Mouse (Mus musculus) 416B (cell line): ENCODE results near the gene Gm21992.

ENCODE experiments used
- DNase-seq: peaks from one replicate; pipeline ENCODE4 v3.0.0; 2011; ENCODE audit warnings: low read depth

Gm21992 gene

DNA sequence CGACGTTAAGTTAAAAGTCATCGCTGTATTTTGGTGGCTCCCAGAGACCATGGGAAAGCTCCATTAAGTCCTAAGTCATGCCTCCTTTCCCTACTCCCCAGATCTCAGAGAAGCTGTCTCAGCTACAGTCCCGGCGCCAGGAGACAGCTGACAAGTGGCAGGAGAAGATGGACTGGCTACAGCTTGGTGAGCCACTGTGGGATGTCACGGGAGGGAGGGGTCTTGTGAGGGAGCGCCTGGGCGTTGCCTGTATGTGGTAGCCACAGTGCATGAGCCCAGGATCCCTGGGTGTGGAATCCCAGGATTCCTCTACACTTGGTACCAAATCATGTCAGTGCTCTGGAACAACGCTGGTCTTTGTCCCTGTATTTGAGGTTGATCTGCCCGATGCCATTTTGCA is 62.9 kb downstream of the Gm21992 start:
- DNase-seq = no peak

GRCm38 (mm10) chr19:4747631-4748312 is 63.6 kb downstream of the Gm21992 start:
- no peak for DNase-seq

- no peak for DNase-seq
Measured at GRCm38 (mm10) chr19:4746611-4747010, 64.8 kb downstream of the Gm21992 start.

GRCm38 (mm10) chr19:4745681-4746080 is 65.7 kb downstream of the Gm21992 start:
- no peak for DNase-seq

DNA sequence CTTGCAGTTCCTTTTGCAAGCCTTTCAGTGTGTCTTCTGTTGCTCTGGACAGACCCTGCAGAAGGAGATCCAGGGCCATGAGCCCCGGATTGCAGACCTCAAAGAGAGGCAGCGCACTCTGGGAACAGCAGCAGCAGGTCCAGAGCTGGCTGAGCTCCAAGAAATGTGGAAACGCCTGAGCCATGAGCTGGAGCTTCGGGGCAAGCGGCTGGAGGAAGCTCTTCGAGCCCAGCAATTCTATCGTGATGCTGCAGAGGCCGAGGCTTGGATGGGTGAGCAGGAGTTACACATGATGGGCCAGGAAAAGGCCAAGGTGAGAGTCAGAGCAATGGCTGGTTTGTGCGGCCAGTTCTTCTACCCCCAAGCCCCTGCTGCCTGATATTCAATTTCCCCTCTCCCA is 66.4 kb downstream of the Gm21992 start:
- DNase-seq = no peak

DNA sequence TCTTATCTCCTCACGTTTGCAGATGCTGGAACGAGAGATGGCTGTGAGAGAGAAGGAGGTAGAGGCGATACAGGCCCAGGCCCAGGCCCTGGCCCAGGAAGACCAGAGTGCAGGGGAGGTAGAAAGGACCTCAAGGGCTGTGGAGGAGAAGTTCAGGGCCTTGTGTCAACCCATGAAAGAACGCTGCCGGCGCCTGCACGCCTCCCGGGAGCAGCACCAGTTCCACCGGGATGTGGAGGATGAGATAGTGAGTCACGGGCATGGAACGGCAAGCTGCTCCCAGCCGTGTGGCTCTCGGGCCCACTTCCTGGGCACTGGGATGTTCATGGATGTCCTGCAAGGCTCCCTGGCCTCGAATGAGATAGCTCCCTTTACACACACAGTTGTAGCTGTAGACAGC is 67.4 kb downstream of the Gm21992 start:
- DNase-seq = no peak

GRCm38 (mm10) chr19:4743524-4743923 is 67.9 kb downstream of the Gm21992 start:
- DNase-seq = peak; percentile 50

GRCm38 (mm10) chr19:4742229-4742628 is 69.2 kb downstream of the Gm21992 start:
- DNase-seq = no peak

DNA sequence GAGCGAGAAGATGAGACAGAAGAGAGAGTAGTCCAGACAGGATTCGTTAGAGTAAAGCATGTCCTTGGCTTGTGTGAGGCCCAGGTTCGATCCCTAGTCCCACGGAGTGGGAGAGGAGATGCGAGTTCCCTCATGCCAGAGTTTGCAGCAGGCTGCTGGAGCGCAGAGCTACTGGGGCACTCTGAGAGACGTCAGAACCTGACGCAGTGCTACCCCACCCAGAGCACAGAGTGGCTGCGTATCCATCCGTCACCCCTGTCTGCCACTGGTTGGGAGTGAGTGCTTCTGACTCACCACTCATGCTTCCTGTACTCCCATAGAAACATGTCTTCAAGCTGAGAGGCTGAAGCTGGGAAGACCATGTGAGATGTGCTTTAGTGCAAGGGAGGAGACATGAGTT is 69.9 kb downstream of the Gm21992 start:
- no peak for DNase-seq

- DNase-seq = no peak
Measured at GRCm38 (mm10) chr19:4739762-4740161, 71.7 kb downstream of the Gm21992 start.

DNA sequence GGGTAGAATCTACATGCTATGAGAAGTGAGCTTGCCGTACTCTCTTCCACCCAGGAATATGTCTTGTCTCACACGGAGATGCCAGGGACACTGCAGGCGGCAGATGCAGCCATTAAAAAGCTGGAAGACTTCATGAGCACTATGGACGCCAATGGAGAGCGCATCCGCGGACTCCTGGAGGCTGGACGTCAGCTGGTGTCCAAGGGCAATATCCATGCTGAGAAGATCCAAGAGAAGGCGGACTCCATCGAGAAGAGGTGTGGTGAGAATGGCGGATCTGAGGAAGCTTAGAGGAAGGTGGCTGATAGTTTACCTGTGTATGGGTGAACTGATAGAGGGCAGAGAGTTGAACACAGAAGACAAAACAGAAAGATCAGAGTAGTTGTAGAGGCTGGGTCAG is 72.4 kb downstream of the Gm21992 start:
- no peak for DNase-seq

- DNase-seq = no peak
Measured at GRCm38 (mm10) chr19:4737866-4738265, 73.5 kb downstream of the Gm21992 start.

- DNase-seq = no peak
Measured at GRCm38 (mm10) chr19:4733052-4733451, 78.4 kb downstream of the Gm21992 start.

DNA sequence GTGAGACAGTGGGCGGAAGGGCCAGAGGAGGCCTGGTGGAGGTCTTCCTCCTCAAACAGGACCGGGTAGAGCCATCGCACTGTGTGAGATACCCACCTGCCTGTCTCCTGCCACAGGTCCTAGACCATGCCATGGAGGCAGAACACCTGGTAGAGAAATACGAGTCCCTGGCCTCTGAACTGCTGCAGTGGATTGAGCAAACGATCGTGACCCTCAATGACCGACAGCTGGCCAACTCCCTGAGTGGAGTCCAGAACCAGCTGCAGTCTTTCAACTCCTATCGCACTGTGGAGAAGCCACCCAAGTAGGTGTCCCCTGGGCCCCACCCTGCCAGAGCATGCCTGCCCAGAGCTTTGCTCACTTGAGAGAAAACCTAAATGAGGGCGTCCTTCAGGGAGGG is 82.2 kb downstream of the Gm21992 start:
- no peak for DNase-seq

GRCm38 (mm10) chr19:4720671-4721244 is 90.7 kb downstream of the Gm21992 start:
- DNase-seq = no peak

DNA sequence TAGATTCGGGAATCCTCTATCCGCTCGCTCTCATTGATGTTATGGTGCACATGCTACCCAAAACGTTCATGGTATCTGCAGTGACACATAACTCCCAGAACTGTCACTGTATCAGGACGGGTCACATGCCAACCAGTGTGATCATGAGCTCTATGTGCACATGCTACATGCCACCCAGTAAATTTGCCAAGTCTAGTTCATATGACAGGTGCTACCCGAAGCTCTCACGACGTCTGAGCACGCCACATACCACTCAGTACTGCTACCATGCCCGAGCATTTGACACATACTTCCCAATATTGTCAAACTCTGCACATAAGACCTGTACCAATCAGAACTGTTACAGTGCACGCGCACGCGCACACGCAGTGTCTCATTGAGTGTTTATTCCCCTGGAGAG is 91.3 kb downstream of the Gm21992 start:
- DNase-seq = no peak

- no peak for DNase-seq
Measured at GRCm38 (mm10) chr19:4719351-4719764, 92.1 kb downstream of the Gm21992 start.

DNA sequence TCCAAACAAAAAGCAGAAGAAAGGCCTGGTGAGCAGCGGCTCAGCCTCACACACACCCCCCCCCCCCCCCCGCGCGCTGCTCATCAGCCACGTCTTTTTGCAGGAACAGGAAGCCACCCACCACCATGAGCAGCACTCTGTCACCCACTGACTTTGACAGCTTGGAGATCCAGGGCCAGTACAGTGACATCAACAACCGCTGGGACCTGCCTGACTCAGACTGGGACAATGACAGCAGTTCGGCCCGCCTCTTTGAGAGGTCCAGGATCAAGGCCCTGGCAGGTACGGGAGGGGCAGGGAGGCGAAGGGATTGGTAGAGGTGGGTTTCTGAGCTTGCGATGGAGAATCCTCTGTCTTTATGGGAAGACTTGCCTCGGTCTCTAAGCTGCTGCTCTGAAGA is 92.7 kb downstream of the Gm21992 start:
- DNase-seq = peak; percentile 64

- DNase-seq = no peak
Measured at GRCm38 (mm10) chr19:4717281-4717680, 94.1 kb downstream of the Gm21992 start.

- DNase-seq = no peak
Measured at GRCm38 (mm10) chr19:4716756-4717155, 94.7 kb downstream of the Gm21992 start.

DNA sequence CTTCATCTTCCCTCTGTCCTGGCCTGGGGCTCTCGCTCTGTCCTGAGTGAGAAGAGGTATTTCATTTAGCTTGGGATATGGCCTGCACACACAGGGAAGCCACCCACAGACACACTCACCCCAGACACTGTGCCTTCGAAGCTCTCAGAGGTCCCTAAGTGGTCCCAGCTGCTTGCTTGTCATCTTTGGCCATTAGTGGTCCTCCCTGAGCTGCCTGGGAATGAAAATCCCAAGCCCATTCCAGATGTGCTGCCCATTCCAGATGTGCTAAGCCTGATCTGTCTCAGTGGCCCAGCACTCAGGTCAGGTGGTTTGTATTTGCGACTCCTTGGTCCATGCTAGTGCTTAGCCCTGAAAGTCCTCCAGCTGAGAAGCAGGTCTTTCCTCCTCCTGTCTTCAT is 97.5 kb downstream of the Gm21992 start:
- DNase-seq = no peak

DNA sequence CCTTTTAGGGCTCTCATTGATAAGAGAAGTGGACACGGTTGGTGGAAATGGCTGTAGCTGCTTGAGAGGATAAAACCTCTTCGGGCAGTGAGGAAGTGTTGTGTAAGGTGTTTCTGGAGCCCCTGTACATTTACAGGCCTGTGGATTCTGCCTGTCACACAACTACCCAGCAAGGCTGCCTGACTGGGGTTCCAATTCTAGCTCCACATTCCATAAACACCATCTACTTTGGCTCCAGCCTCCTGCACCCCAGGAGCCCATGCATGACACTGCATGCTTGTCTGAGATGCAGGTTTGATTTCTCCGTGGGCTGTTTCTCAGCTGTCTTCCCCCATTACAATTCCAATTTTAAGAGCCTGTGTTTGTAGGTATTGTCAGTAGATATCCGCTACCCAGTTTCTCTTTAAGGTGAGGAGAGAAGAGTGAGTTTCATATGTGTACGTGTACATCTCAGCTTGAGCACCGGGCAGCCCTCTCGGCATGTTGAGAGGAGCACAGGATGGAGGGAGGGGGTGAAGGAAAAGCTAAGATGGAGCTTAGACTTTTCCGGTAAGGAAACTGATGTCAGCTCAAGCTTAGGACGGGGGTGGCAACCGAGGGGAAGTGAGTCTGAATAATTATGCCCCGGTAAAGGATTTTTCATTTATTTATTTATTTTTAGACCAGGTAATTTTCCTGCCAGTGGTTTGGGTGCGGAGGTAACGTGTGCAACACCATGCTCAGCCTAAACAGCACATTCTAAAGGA is 98.5 kb downstream of the Gm21992 start:
- DNase-seq = no peak

DNA sequence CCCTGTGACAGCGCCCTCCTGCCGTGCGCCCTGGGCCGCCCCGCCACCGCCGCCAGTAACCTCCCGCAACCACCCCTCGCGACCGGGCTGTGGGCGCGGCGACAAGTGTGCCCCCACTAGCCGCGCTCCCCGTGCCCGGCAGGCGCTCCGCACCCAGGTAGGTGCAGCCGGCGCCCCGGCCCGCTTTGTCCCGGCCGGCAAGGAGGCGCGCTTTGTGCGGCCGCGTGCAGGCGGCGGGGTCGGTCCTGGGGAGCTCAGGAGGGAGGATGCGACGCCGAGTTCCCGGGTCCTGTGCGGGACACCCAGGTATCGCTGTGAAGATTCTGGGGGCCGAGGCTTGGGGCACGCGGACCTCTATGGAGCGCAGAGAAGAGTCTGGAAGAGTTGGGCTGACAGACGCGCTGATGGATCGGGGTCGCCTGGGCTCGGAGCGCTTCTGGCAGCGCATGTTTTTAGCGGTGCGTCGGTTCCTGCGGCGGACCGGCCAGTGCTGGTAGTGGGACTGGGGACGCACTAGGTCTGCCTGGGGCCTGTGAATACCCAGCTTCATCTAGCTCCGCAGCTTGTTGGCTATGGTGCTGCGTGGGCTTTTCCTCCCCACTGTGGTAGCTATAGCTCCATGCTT is 99.1 kb downstream of the Gm21992 start:
- DNase-seq = no peak
